Mouse (Mus musculus): ENCODE data around the gene Gm44805. TPM values are rescaled to one million over a fixed set of nuclear protein-coding genes. Genes with fewer than 3 reads are reported as not detected.

Gene Gm44805
- polyA plus RNA-seq, 1 experiment from 2014 or later, result not detected

GRCm38 (mm10) chr7:19664955-19665841, 16.0 kb downstream of the Gm44805 start, which contains the start of gene Clptm1:
TSS of gene Clptm1 (minus strand) at chr7:19665033.
- peak; percentile 93 for ATAC-seq (ENCODE audit: low read depth)
- H3K4me1 ChIP-seq (ENCODE audit: control insufficient read depth, insufficient read depth, low read length), result peaks cover 13% of the 10 kb centered on the region
- peak within 1 kb of the TSS; percentile 95 for H3K27ac ChIP-seq (replicated peaks; ENCODE audit: low read depth, low read length)
- under 1% methylated on average over 46 of the region's 63 CpGs for WGBS
- H3K36me3 ChIP-seq (ENCODE audit: control insufficient read depth, insufficient read depth, low read length), result peaks cover 16% of the 10 kb centered on the region; the same call in 1 of the 2 replicates
- H3K9ac ChIP-seq (ENCODE audit: low read depth, low read length), result peak within 1 kb of the TSS; percentile 98
- peak within 1 kb of the TSS; percentile 100 for H3K4me3 ChIP-seq (ENCODE audit: low read depth, low read length)
- H3K27me3 ChIP-seq (replicated peaks; ENCODE audit: control insufficient read depth, insufficient read depth, low read length), result no peaks in the 10 kb centered on the region
- peak within 1 kb of the TSS; percentile 86 for H3K4me2 ChIP-seq (ENCODE audit: low read depth, low read length)
- DNase-seq (ENCODE audit: low spot score), result peak; percentile 98
- H3K9me3 ChIP-seq (ENCODE audit: control insufficient read depth, low read length), result no peaks in the 10 kb centered on the region

GRCm38 (mm10) chr7:19664455-19664954, 16.7 kb downstream of the Gm44805 start:
- DNase-seq (ENCODE audit: low spot score), result no peak
- peak overlapping the region; percentile 42; the same call in 1 of the 2 replicates for H3K27ac ChIP-seq (replicated peaks; ENCODE audit: low read depth, low read length)
- peaks cover 22% of the 10 kb centered on the region; the same call in 1 of the 2 replicates for H3K36me3 ChIP-seq (ENCODE audit: control insufficient read depth, insufficient read depth, low read length)
- peak overlapping the region; percentile 98 for H3K9ac ChIP-seq (ENCODE audit: low read depth, low read length)
- 2% methylated on average over 9 of the region's 37 CpGs for WGBS
- H3K9me3 ChIP-seq (ENCODE audit: control insufficient read depth, low read length), result no peaks in the 10 kb centered on the region
- peaks cover 13% of the 10 kb centered on the region for H3K4me1 ChIP-seq (ENCODE audit: control insufficient read depth, insufficient read depth, low read length)
- no peaks in the 10 kb centered on the region for H3K27me3 ChIP-seq (replicated peaks; ENCODE audit: control insufficient read depth, insufficient read depth, low read length)
- H3K4me2 ChIP-seq (ENCODE audit: low read depth, low read length), result peak overlapping the region; percentile 86
- peak; percentile 38 for ATAC-seq (ENCODE audit: low read depth)
- H3K4me3 ChIP-seq (ENCODE audit: low read depth, low read length), result peak overlapping the region; percentile 100

GRCm38 (mm10) chr7:19663940-19664339, 17.3 kb downstream of the Gm44805 start:
- 20% methylated on average over 8 of the region's 8 CpGs for WGBS
- ATAC-seq (ENCODE audit: low read depth), result no peak
- Histone ChIP-seq H3K4me3 (ENCODE audit: low read depth, low read length) (peak overlapping the region; percentile 100), H3K4me1 (ENCODE audit: control insufficient read depth, insufficient read depth, low read length) (peaks cover 13% of the 10 kb centered on the region), H3K9me3 (ENCODE audit: control insufficient read depth, low read length) (no peaks in the 10 kb centered on the region), H3K36me3 (ENCODE audit: control insufficient read depth, insufficient read depth, low read length) (peaks cover 22% of the 10 kb centered on the region; the same call in 1 of the 2 replicates), H3K9ac (ENCODE audit: low read depth, low read length) (peak overlapping the region; percentile 98), H3K27ac (replicated peaks; ENCODE audit: low read depth, low read length) (no peak overlapping the region), H3K27me3 (replicated peaks; ENCODE audit: control insufficient read depth, insufficient read depth, low read length) (no peaks in the 10 kb centered on the region), H3K4me2 (ENCODE audit: low read depth, low read length) (peak overlapping the region; percentile 86)
- DNase-seq (ENCODE audit: low spot score), result no peak

- ATAC-seq (ENCODE audit: low read depth), result no peak
- 94% methylated on average over 2 of the region's 2 CpGs for WGBS
- Histone ChIP-seq H3K4me1 (ENCODE audit: control insufficient read depth, insufficient read depth, low read length) (no peaks in the 10 kb centered on the region), H3K9me3 (ENCODE audit: control insufficient read depth, low read length) (no peaks in the 10 kb centered on the region), H3K9ac (ENCODE audit: low read depth, low read length) (no peak overlapping the region), H3K27ac (replicated peaks; ENCODE audit: low read depth, low read length) (no peak overlapping the region), H3K4me2 (ENCODE audit: low read depth, low read length) (no peak overlapping the region), H3K27me3 (replicated peaks; ENCODE audit: control insufficient read depth, insufficient read depth, low read length) (no peaks in the 10 kb centered on the region), H3K4me3 (ENCODE audit: low read depth, low read length) (no peak overlapping the region), H3K36me3 (ENCODE audit: control insufficient read depth, insufficient read depth, low read length) (peaks cover 73% of the 10 kb centered on the region)
- DNase-seq (ENCODE audit: low spot score), result no peak
These were observed 28.6 kb downstream of the Gm44805 start for GRCm38 (mm10) chr7:19652614-19653013.

- Histone ChIP-seq H3K9me3 (ENCODE audit: control insufficient read depth, low read length) (no peaks in the 10 kb centered on the region), H3K36me3 (ENCODE audit: control insufficient read depth, insufficient read depth, low read length) (peaks cover 82% of the 10 kb centered on the region), H3K9ac (ENCODE audit: low read depth, low read length) (no peak overlapping the region), H3K4me3 (ENCODE audit: low read depth, low read length) (no peak overlapping the region), H3K4me1 (ENCODE audit: control insufficient read depth, insufficient read depth, low read length) (no peaks in the 10 kb centered on the region), H3K27ac (replicated peaks; ENCODE audit: low read depth, low read length) (no peak overlapping the region), H3K4me2 (ENCODE audit: low read depth, low read length) (no peak overlapping the region), H3K27me3 (replicated peaks; ENCODE audit: control insufficient read depth, insufficient read depth, low read length) (no peaks in the 10 kb centered on the region)
- no peak for DNase-seq (ENCODE audit: low spot score)
- WGBS, result 88% methylated on average over 6 of the region's 6 CpGs
- no peak for ATAC-seq (ENCODE audit: low read depth)
These were observed 30.0 kb downstream of the Gm44805 start for GRCm38 (mm10) chr7:19651063-19651786.

- H3K9me3 ChIP-seq (ENCODE audit: control insufficient read depth, low read length), result no peaks in the 10 kb centered on the region
- DNase-seq (ENCODE audit: low spot score), result no peak
- ATAC-seq (ENCODE audit: low read depth), result no peak
- H3K4me1 ChIP-seq (ENCODE audit: control insufficient read depth, insufficient read depth, low read length), result no peaks in the 10 kb centered on the region
- no peak overlapping the region for H3K9ac ChIP-seq (ENCODE audit: low read depth, low read length)
- H3K27me3 ChIP-seq (replicated peaks; ENCODE audit: control insufficient read depth, insufficient read depth, low read length), result no peaks in the 10 kb centered on the region
- no peak overlapping the region for H3K27ac ChIP-seq (replicated peaks; ENCODE audit: low read depth, low read length)
- WGBS, result 99% methylated on average over 4 of the region's 4 CpGs
- peaks cover 99% of the 10 kb centered on the region for H3K36me3 ChIP-seq (ENCODE audit: control insufficient read depth, insufficient read depth, low read length)
- H3K4me2 ChIP-seq (ENCODE audit: low read depth, low read length), result no peak overlapping the region
- no peak overlapping the region for H3K4me3 ChIP-seq (ENCODE audit: low read depth, low read length)
These were observed 40.0 kb downstream of the Gm44805 start for GRCm38 (mm10) chr7:19641223-19641622.

- H3K4me2 ChIP-seq (ENCODE audit: low read depth, low read length), result no peak overlapping the region
- no peak overlapping the region for H3K27ac ChIP-seq (replicated peaks; ENCODE audit: low read depth, low read length)
- H3K36me3 ChIP-seq (ENCODE audit: control insufficient read depth, insufficient read depth, low read length), result peaks cover 85% of the 10 kb centered on the region
- ATAC-seq (ENCODE audit: low read depth) (no peak), DNase-seq (ENCODE audit: low spot score) (no peak)
- H3K4me1 ChIP-seq (ENCODE audit: control insufficient read depth, insufficient read depth, low read length), result no peaks in the 10 kb centered on the region
- no peaks in the 10 kb centered on the region for H3K27me3 ChIP-seq (replicated peaks; ENCODE audit: control insufficient read depth, insufficient read depth, low read length)
- H3K4me3 ChIP-seq (ENCODE audit: low read depth, low read length), result no peak overlapping the region
- WGBS, result 85% methylated on average over 11 of the region's 11 CpGs
- no peak overlapping the region for H3K9ac ChIP-seq (ENCODE audit: low read depth, low read length)
- H3K9me3 ChIP-seq (ENCODE audit: control insufficient read depth, low read length), result no peaks in the 10 kb centered on the region
These were observed 46.0 kb downstream of the Gm44805 start for GRCm38 (mm10) chr7:19635074-19635827.

GRCm38 (mm10) chr7:19634591-19634990, 46.6 kb downstream of the Gm44805 start:
- whole genome bisulfite sequencing, result 100% methylated on average over 2 of the region's 2 CpGs
- H3K4me3 ChIP-seq (ENCODE audit: low read depth, low read length), result no peak overlapping the region
- peaks cover 78% of the 10 kb centered on the region for H3K36me3 ChIP-seq (ENCODE audit: control insufficient read depth, insufficient read depth, low read length)
- no peak overlapping the region for H3K27ac ChIP-seq (replicated peaks; ENCODE audit: low read depth, low read length)
- H3K4me2 ChIP-seq (ENCODE audit: low read depth, low read length), result no peak overlapping the region
- H3K27me3 ChIP-seq (replicated peaks; ENCODE audit: control insufficient read depth, insufficient read depth, low read length), result no peaks in the 10 kb centered on the region
- H3K9ac ChIP-seq (ENCODE audit: low read depth, low read length), result no peak overlapping the region
- H3K9me3 ChIP-seq (ENCODE audit: control insufficient read depth, low read length), result no peaks in the 10 kb centered on the region
- ATAC-seq (ENCODE audit: low read depth), result no peak
- no peak for DNase-seq (ENCODE audit: low spot score)
- H3K4me1 ChIP-seq (ENCODE audit: control insufficient read depth, insufficient read depth, low read length), result peaks cover 3% of the 10 kb centered on the region; the same call in 1 of the 2 replicates
